Mouse (Mus musculus) neural tube, postnatal 0 days (tissue): ENCODE measurements around the gene Atp5g2. TPM values are rescaled to one million over a fixed set of nuclear protein-coding genes. Genes with fewer than 3 reads are reported as not detected.

Experiments used
- microRNA counts: library from miRNA; unstranded; fragments of <30 nt; microRNA quantifications from one replicate; lab custom pipeline; 2015
- microRNA-seq: library from miRNA; unstranded; fragments of <30 nt; microRNA quantifications from one replicate; pipeline ENCODE4, GENCODE M21; 2016
- polyA plus RNA-seq: library from polyadenylated mRNA; unstranded; fragments of >200 nt; fragmentation: Nextera tagmentation; extraction: Ambion mirVana; gene quantifications from 2 replicates; pipeline ENCODE4 v1.2.1, GENCODE M21; 2015

Atp5g2 gene
- 52.6 and 64.3 TPM in 2 replicates for polyA plus RNA-seq

DNA sequence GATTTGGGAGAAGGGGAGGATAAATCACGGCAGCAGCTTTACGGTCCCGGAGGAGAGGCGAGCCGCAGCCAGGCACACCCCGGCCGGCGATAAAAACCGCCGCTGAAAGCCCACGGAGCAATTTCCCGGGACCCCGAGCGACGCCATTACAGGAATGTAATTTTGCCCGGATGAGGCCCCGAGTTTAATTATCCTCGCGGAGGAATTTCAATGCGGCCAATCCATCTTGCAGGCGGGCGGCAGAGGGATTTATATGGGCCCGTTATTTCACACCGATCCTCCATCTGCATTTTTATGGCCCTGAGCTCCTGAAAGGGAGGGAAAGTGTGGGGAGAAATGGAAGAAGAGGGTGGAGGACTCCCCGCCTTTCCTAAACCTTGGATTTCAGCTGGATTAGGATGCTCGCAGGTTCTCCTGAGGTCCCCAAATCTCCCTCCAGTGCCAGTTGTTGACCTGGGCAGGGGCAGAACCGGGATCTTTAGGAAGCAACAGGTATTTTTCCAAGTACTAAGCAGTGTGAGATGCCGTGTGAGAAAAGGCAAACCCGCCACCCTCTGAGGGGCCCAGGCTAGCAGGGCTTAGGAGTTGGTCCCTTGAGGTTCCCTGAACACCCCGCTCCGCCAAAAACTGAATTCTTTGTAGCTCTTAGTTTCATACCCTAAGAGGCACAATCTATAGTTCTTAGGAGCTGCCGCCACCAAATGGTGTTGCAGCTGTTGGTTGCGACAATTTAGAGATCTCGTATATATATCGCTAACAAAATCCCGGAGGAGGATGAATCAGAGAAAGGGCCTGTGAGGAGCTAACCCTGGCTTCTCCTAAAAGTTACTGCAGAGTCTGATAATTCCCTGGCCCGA is at the start of gene Atp5g2:
TSS of gene Atp5g2 (minus strand) at position 138 of the 857 bp plus-strand sequence.

DNA sequence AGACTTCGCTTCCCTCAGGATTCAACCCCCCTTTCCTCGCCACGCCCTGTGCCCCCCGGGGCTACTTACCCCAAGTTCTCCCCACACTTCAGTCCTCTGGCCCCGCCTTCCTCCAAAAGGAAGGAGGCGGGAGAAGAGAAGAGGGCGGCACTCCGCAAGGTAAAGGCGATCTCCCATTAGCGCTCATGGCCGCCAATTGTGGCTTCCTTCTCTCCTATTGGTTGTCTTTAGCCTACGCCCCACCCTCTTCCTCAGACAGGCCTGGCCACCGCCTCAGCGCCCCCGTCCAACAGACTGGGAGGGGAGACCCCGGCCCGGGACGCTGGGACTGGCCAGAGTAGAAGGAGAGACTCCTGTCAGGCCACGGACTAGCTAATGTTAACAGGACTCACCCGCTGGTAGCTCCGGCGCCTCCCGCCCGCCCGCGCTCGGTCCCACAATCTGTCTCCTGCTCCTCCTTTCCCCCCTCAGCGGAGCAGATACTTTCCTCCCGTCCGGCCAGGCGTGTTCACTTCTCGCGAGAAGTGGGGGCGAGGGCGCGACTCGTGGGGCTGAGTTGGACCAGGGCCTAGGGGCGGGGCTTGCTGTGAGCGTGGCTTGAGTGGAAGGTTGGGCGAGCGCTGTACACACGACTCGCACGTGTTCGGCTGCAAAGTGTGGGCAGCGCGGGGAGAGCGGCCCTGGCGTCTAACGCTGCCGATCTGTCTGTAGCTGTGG is 47.0 kb downstream of the Atp5g2 start, which contains the start of the genes Gm28047 and Atf7:
TSS of gene Gm28047 (minus strand) at position 98 of the 717 bp plus-strand sequence.
TSS of gene Atf7 (minus strand) at position 495 of the 717 bp plus-strand sequence.

MicroRNAs within 50 kb of the gene (microRNA counts, 519-probe panel; counts per million panel counts)
- 40.5 counts per million for microRNA mmu-miR-688 (lab: Ali Mortazavi, UCI)

Small RNA genes within 50 kb of the gene (microRNA-seq; reads per million reads assigned to microRNA genes)
- gene Mir688 = not detected

Other genes with a start within 250 kb of the Atp5g2 start
- 0.09 and 0.28 TPM in 2 replicates for gene Amhr2, start 227.0 kb downstream of the Atp5g2 start, polyA plus RNA-seq
- 69.7 and 79.1 TPM in 2 replicates for gene Prr13, start 213.3 kb downstream of the Atp5g2 start, polyA plus RNA-seq
- gene Pcbp2, start 201.8 kb downstream of the Atp5g2 start, polyA plus RNA-seq = 117 and 122 TPM in 2 replicates
- 14.2 TPM in 1 of 2 replicates, not detected in the other for gene Gm10337, start 168.6 kb downstream of the Atp5g2 start, polyA plus RNA-seq
- gene Map3k12, start 155.3 kb downstream of the Atp5g2 start, polyA plus RNA-seq = 41.5 and 48.6 TPM in 2 replicates
- gene Tarbp2, start 154.2 kb downstream of the Atp5g2 start, polyA plus RNA-seq = 81.1 and 92.2 TPM in 2 replicates
- 11.5 and 12.7 TPM in 2 replicates for gene Npff, start 147.4 kb downstream of the Atp5g2 start, polyA plus RNA-seq
- not detected in 2 replicates for gene Gm28047, start 47.3 kb downstream of the Atp5g2 start, polyA plus RNA-seq
- 15.5 and 16.8 TPM in 2 replicates for gene Atf7, start 46.9 kb downstream of the Atp5g2 start, polyA plus RNA-seq
- 19.3 and 24.4 TPM in 2 replicates for gene Calcoco1, start 49.8 kb upstream of the Atp5g2 start, polyA plus RNA-seq
- 0.18 and 3.5 TPM in 2 replicates for gene Hoxc13, start 248.8 kb upstream of the Atp5g2 start, polyA plus RNA-seq